Mouse (Mus musculus): ENCODE data around the gene Zfp775. TPM values are rescaled to one million over a fixed set of nuclear protein-coding genes. Genes with fewer than 3 reads are reported as not detected.
A peak's percentile ranks its signal among the peaks of the same experiment; 100 is the strongest.

Zfp775 gene
- polyA plus RNA-seq, 1 experiment from 2014 or later, result 14.6 TPM

GRCm38 (mm10) chr6:48572014-48572413, 29.8 kb upstream of the Zfp775 start:
- no peaks in the 10 kb centered on the region for H3K27me3 ChIP-seq
- 95% methylated on average over 5 of the region's 5 CpGs for WGBS
- no peak overlapping the region for H3K4me2 ChIP-seq (replicated peaks)
- no peaks in the 10 kb centered on the region for H3K4me1 ChIP-seq
- H3K27ac ChIP-seq, result no peak overlapping the region
- H3K9me3 ChIP-seq (replicated peaks), result no peaks in the 10 kb centered on the region
- H3K9ac ChIP-seq, result no peak overlapping the region
- peaks cover 10% of the 10 kb centered on the region for H3K36me3 ChIP-seq
- H3K4me3 ChIP-seq, result no peak overlapping the region
- ATAC-seq (ENCODE audit: low FRiP score), result no peak

GRCm38 (mm10) chr6:48572572-48573061, 29.2 kb upstream of the Zfp775 start, which contains the start of gene Rarres2:
Gene Rarres2 (minus strand): TSS chr6:48572789.
- H3K9me3 ChIP-seq (replicated peaks), result no peaks in the 10 kb centered on the region
- no peak within 1 kb of the TSS for H3K9ac ChIP-seq
- ATAC-seq (ENCODE audit: low FRiP score), result no peak
- WGBS, result 25% methylated on average over 6 of the region's 6 CpGs
- H3K27ac ChIP-seq, result no peak within 1 kb of the TSS
- H3K4me2 ChIP-seq (replicated peaks), result no peak within 1 kb of the TSS
- no peak within 1 kb of the TSS for H3K4me3 ChIP-seq
- H3K4me1 ChIP-seq, result no peaks in the 10 kb centered on the region
- peaks cover 10% of the 10 kb centered on the region for H3K36me3 ChIP-seq
- H3K27me3 ChIP-seq, result no peaks in the 10 kb centered on the region

GRCm38 (mm10) chr6:48573280-48573679, 28.6 kb upstream of the Zfp775 start:
- Histone ChIP-seq H3K9me3 (replicated peaks) (no peaks in the 10 kb centered on the region), H3K4me2 (replicated peaks) (no peak overlapping the region), H3K27ac (no peak overlapping the region), H3K4me1 (no peaks in the 10 kb centered on the region), H3K9ac (no peak overlapping the region), H3K36me3 (peaks cover 10% of the 10 kb centered on the region), H3K27me3 (no peaks in the 10 kb centered on the region), H3K4me3 (no peak overlapping the region)
- WGBS, result 63% methylated on average over 10 of the region's 10 CpGs
- no peak for ATAC-seq (ENCODE audit: low FRiP score)

GRCm38 (mm10) chr6:48573981-48574380, 27.9 kb upstream of the Zfp775 start:
- no peaks in the 10 kb centered on the region for H3K27me3 ChIP-seq
- no peak overlapping the region for H3K27ac ChIP-seq
- H3K9me3 ChIP-seq (replicated peaks), result no peaks in the 10 kb centered on the region
- 81% methylated on average over 3 of the region's 3 CpGs for WGBS
- H3K4me3 ChIP-seq, result no peak overlapping the region
- no peak for ATAC-seq (ENCODE audit: low FRiP score)
- H3K36me3 ChIP-seq, result peaks cover 10% of the 10 kb centered on the region
- H3K4me1 ChIP-seq, result no peaks in the 10 kb centered on the region
- no peak overlapping the region for H3K9ac ChIP-seq
- H3K4me2 ChIP-seq (replicated peaks), result no peak overlapping the region

- Histone ChIP-seq H3K4me3 (no peak overlapping the region), H3K9me3 (replicated peaks) (no peaks in the 10 kb centered on the region), H3K27me3 (no peaks in the 10 kb centered on the region), H3K9ac (no peak overlapping the region), H3K27ac (no peak overlapping the region), H3K4me2 (replicated peaks) (no peak overlapping the region), H3K36me3 (no peaks in the 10 kb centered on the region), H3K4me1 (no peaks in the 10 kb centered on the region)
- no peak for ATAC-seq (ENCODE audit: low FRiP score)
- WGBS, result 68% methylated on average over 5 of the region's 5 CpGs
These were observed 23.1 kb upstream of the Zfp775 start for GRCm38 (mm10) chr6:48578736-48579135.

GRCm38 (mm10) chr6:48579215-48579648, 22.6 kb upstream of the Zfp775 start:
- WGBS, result 42% methylated on average over 5 of the region's 5 CpGs
- Histone ChIP-seq H3K4me3 (no peak overlapping the region), H3K9me3 (replicated peaks) (no peaks in the 10 kb centered on the region), H3K27ac (no peak overlapping the region), H3K9ac (no peak overlapping the region), H3K4me1 (no peaks in the 10 kb centered on the region), H3K36me3 (no peaks in the 10 kb centered on the region), H3K27me3 (no peaks in the 10 kb centered on the region), H3K4me2 (replicated peaks) (no peak overlapping the region)
- ATAC-seq (ENCODE audit: low FRiP score), result no peak

GRCm38 (mm10) chr6:48581257-48581656, 20.6 kb upstream of the Zfp775 start:
- no peak overlapping the region for H3K4me2 ChIP-seq (replicated peaks)
- H3K4me3 ChIP-seq, result no peak overlapping the region
- no peaks in the 10 kb centered on the region for H3K36me3 ChIP-seq
- H3K27ac ChIP-seq, result no peak overlapping the region
- no peak for ATAC-seq (ENCODE audit: low FRiP score)
- no peaks in the 10 kb centered on the region for H3K4me1 ChIP-seq
- H3K9me3 ChIP-seq (replicated peaks), result no peaks in the 10 kb centered on the region
- no peaks in the 10 kb centered on the region for H3K27me3 ChIP-seq
- 35% methylated on average over 3 of the region's 3 CpGs for WGBS
- no peak overlapping the region for H3K9ac ChIP-seq

- Histone ChIP-seq H3K4me1 (no peaks in the 10 kb centered on the region), H3K9me3 (replicated peaks) (no peaks in the 10 kb centered on the region), H3K36me3 (no peaks in the 10 kb centered on the region), H3K9ac (no peak overlapping the region), H3K4me3 (no peak overlapping the region), H3K27me3 (no peaks in the 10 kb centered on the region), H3K4me2 (replicated peaks) (no peak overlapping the region), H3K27ac (no peak overlapping the region)
- ATAC-seq (ENCODE audit: low FRiP score), result no peak
- 72% methylated on average over 3 of the region's 3 CpGs for WGBS
These were observed 19.8 kb upstream of the Zfp775 start for GRCm38 (mm10) chr6:48582037-48582436.

GRCm38 (mm10) chr6:48589194-48589750, 12.6 kb upstream of the Zfp775 start, which contains the start of gene Gm45021:
Gene Gm45021 (plus strand): TSS chr6:48589610.
- WGBS, result 63% methylated on average over 6 of the region's 6 CpGs
- no peak within 1 kb of the TSS for H3K4me2 ChIP-seq (replicated peaks)
- no peaks in the 10 kb centered on the region for H3K36me3 ChIP-seq
- no peak within 1 kb of the TSS for H3K4me3 ChIP-seq
- no peak for ATAC-seq (ENCODE audit: low FRiP score)
- no peak within 1 kb of the TSS for H3K27ac ChIP-seq
- H3K9me3 ChIP-seq (replicated peaks), result no peaks in the 10 kb centered on the region
- H3K4me1 ChIP-seq, result peaks cover 6% of the 10 kb centered on the region
- no peaks in the 10 kb centered on the region for H3K27me3 ChIP-seq
- no peak within 1 kb of the TSS for H3K9ac ChIP-seq

GRCm38 (mm10) chr6:48591221-48591845, 10.5 kb upstream of the Zfp775 start:
- no peak overlapping the region for H3K4me2 ChIP-seq (replicated peaks)
- no peak overlapping the region for H3K4me3 ChIP-seq
- WGBS, result 83% methylated on average over 3 of the region's 3 CpGs
- H3K27ac ChIP-seq, result no peak overlapping the region
- no peaks in the 10 kb centered on the region for H3K27me3 ChIP-seq
- peaks cover 9% of the 10 kb centered on the region for H3K36me3 ChIP-seq
- H3K9me3 ChIP-seq (replicated peaks), result peaks cover 3% of the 10 kb centered on the region
- no peak overlapping the region for H3K9ac ChIP-seq
- no peak for ATAC-seq (ENCODE audit: low FRiP score)
- H3K4me1 ChIP-seq, result peaks cover 18% of the 10 kb centered on the region

- 91% methylated on average over 6 of the region's 6 CpGs for WGBS
- no peaks in the 10 kb centered on the region for H3K27me3 ChIP-seq
- peaks cover 18% of the 10 kb centered on the region for H3K4me1 ChIP-seq
- no peak overlapping the region for H3K4me2 ChIP-seq (replicated peaks)
- no peak overlapping the region for H3K4me3 ChIP-seq
- no peak overlapping the region for H3K27ac ChIP-seq
- H3K9ac ChIP-seq, result no peak overlapping the region
- ATAC-seq (ENCODE audit: low FRiP score), result no peak
- H3K9me3 ChIP-seq (replicated peaks), result peaks cover 9% of the 10 kb centered on the region
- peaks cover 15% of the 10 kb centered on the region for H3K36me3 ChIP-seq
These were observed 10.0 kb upstream of the Zfp775 start for GRCm38 (mm10) chr6:48591871-48592270.

- H3K27me3 ChIP-seq, result no peaks in the 10 kb centered on the region
- peak within 1 kb of the TSS; percentile 88 for H3K27ac ChIP-seq
- 6% methylated on average over 41 of the region's 45 CpGs for WGBS
- H3K9ac ChIP-seq, result peak within 1 kb of the TSS; percentile 90
- peaks cover 20% of the 10 kb centered on the region for H3K9me3 ChIP-seq (replicated peaks)
- peaks cover 18% of the 10 kb centered on the region for H3K4me1 ChIP-seq
- peak within 1 kb of the TSS; percentile 72 for H3K4me2 ChIP-seq (replicated peaks)
- H3K4me3 ChIP-seq, result peak within 1 kb of the TSS; percentile 64
- peaks cover 30% of the 10 kb centered on the region for H3K36me3 ChIP-seq
- peak; percentile 93 for ATAC-seq (ENCODE audit: low FRiP score)
These were observed 8.5 kb upstream of the Zfp775 start, which contains the start of the genes Repin1 and Gm44965 for GRCm38 (mm10) chr6:48593158-48594042. Gene Repin1 (plus strand): TSS chr6:48593883. Gene Gm44965 (plus strand): TSS chr6:48593941.

All from hindbrain, embryonic 12.5 days (tissue).